Mouse (Mus musculus) thymus, postnatal 10 days (tissue): ENCODE results near the gene Lonrf3.

Source experiments
- DNase-seq, 2 experiments: peaks; one replicate each; pipeline ENCODE4 v3.0.0; 2021; ENCODE audit warnings: low spot score in 2 of 2

Gene Lonrf3

DNA sequence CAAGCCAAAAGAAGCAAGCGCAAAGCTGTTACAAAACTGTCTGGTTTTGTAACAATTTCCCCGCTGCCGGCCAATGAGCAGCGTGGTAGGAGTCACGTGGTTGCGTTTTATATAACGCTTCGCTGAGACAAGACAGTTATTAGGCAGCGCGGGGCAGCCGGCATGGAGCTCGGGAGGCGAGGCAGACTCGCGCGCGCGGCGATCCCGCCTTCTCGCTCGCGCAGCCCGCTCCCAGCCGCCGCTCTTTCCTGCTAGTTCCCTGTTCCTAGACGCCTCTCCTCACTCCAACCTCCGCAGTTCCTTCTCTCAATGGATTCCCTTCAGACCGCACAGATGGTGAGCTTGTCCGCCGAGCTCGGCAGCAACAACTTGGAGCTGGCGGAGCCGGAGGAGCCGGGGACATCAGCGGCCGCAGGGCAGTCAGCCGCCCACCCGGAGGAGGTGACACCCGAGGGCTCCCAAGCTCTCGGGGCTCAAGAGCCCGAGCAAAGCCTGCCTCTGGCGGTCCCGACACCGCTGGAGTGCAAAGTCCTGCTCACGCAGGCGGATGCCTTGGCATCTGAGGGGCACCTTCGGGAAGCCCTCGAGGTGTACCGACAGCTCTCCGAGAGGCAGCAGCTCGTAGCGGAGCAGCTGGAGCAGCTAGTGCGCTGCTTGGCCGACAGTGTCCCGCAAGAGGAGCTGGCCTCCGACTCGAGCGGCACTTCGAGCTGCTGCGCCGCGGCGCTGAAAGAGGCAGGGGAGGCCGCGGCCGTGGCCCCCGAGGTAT is at the start of gene Lonrf3:
Gene Lonrf3 (plus strand): TSS at position 83 of the 769 bp plus-strand sequence.
- DNase-seq = peak; percentile 11 to 27

DNA sequence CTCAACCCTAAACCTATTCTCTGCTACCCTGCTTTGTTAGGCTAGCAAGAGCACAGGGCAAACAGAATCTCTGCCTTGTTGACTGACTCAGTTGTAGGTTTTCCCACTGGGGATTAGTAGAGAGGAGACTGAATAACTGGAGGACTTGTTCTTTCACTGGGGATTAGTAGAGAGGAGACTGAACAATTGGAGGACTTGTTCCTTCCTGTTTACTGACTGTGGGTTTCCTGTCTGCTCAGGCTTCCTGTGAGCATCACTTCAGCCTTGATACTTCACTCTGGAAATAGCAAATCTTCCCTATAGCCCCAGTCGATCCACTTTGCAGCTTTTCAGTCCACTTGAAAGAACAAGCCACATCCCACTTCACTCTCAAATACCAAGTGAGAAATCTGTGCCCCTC is 49.4 kb upstream of the Lonrf3 start:
- DNase-seq = peak in 1 of 2 experiments; percentile 2

DNA sequence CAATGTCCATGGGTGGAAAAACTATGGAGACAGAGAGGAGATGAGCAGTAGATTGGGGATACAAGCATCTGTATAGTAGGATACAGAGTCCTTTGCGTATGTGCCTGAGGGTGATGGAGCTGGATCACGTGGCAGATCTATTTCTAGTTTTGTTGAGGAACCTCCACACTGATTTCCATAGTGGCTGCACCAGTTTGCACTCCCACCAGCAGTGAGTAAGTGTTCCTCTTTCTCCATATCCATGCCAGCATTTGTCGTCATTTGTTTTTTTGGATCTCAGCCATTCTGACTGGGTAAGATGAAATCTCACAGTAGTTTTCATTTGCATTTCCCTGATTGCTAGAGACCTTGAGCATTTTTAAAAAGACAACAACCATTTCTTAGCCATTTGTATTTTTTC is 16.7 kb upstream of the Lonrf3 start:
- no peak for DNase-seq

DNA sequence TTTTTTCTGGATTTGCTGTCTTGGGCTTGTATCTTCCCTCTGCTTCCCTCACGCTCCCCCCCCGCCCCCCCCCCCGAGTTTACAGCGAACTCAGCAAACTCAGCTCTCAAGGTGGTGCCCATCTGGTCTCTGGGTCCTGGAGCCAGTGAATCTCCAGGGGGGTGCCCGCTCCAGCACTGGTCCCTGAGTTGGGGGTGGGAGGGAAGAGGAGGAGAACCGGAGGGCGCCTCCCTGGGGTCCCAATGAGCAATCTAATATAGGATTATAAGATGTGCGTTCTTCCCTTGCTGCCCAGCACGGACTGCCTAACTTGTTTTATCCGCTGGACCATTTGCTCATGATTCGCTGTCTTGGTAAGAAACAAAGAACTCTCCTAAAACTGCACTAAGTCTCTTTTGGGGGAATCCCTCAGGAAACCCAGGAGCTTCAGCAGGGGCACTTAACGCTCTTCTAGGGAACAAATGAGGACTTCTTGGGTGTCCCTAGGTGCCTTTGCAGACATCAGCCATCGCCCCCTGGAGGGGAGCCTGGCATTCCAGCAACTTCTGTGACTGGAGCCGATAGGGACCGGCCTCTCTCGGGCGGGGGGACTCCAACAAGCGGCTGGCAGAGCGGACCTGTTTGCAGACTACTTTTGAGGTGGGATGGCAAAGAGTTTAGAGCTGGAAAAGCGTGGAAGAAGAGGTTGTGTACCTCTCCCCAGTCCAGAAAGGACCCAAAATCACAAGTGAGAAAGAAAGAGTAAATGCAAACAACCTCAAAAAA is 480 bp upstream of the Lonrf3 start:
- DNase-seq = peak in 1 of 2 experiments; percentile 7

DNA sequence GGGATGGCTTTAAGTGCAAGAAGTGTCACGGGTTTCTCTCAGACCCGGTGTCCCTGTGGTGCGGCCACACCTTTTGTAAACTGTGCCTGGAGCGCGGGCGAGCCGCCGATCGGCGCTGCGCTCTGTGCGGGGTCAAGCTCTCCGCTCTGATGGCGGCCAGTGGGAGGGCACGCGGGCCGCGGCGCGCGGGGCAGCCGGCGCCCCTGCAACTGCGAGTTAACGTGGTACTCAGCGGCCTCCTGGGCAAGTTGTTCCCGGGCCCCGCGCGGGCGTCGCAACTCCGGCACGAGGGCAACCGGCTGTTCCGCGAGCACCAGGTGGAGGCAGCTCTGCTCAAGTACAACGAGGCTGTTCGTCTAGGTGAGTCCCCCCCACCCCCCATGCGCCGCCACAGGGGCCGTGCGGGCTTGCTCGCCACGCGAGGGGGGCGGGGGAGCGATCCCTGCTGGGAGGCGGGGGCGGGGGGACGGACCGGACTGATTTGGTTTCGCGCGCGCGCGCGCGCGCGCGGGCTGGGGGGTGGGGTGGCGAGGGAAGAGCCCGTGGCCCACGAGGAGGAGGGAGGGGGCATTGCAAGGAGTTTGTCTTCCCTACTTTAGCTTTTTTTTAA is 992 bp downstream of the Lonrf3 start:
- peak in 1 of 2 experiments; percentile 4 for DNase-seq

DNA sequence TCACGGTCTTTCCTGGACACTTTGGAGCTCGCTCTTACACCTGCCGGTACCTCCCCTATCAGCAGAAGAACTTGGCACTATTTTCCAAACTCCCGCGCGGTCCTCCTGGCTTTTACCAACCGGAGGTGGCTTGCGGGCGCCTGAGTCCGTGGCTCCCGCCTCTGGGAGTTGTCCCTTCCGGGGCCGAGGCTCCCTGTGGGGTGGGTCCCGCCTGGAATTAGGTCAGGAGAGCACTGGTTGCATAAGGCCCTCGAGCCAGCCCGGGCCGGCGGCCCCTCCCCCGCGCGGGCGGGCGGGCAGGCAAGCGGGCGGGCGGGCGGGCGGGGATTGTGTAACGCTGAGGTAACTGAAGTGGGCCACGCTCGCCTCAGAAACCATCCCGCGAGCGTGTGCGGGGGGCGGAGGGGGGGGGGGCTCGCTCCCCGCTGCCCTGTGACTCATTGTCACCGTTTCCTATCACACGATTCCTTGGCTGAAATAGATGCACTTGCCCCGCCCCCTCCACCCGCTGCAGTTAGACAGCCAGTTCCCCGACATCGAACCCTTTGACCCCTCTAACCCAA is 1.8 kb downstream of the Lonrf3 start:
- no peak for DNase-seq

DNA sequence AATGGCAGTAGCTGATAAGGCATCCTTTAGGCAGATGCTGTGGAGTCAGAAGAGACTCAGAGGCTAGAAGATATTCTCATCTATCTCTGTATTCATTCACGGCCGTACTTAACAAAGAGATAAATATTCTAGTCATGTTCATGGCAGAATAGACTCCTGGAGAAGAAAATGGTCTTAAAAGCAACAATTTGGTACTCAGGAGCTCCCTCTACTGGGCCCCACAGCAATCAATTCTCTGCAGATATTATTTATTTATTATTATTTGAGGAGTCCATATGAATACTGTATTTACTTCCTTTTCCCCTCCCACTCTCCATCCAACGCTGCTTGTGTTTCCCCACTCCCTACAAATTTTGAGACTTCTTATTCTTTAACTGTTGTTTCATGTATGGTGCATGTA is 24.3 kb downstream of the Lonrf3 start:
- no peak for DNase-seq

DNA sequence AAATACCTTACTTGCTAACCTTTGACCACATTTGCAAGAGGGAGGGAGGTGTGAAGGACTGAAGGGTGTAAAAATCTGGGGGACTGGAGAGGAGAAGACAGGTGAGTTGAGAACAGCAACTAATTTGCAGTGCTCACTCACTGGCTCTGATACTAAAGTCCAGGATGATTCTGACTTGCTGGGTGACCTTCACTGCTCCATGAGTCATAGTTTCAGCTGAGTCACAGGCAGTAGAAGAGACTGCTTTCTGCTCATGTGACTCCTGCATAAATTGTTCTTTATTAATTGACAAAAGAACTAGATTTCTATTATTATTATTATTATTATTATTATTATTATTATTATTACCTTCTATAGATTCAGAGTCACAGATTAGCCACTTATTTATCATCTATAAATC is 57.2 kb downstream of the Lonrf3 start:
- no peak for DNase-seq

DNA sequence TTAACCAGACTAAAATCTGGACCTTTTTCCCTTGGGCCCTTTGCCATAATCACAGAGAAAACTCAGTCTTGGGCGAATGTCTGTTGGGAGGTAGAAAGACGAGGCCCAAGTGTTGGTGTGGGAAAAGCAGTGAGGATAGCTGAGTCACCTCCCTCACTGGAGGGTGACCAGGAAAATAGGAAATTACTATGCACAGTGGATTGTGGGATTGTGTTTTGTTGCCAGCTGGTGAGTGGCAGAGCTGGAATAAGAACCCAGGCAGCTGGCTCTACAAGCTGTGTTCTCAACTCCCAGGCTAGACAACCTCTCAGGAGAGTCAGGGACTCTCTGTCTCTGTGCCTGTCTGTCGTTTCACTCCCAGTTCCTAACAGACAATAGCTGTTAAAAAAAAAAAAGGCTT is 61.8 kb downstream of the Lonrf3 start:
- no peak for DNase-seq

DNA sequence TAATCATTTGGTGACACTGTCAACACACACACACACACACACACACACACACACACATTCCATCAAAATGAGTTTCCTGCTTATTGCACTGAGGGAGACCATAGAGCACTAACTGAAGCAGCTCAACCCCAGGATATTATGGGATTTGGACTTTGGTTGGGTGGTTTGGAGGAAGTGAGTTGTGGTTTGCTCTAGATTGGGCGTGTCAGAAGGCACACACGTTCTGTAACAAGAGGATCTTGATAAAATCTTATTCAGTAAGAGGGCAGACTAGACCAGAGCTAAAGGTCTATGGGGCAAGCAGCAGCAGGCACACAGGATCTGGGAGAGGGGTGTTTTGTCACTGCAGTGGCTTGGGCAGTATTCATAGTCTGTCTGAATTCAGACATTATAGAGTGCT is 62.4 kb downstream of the Lonrf3 start:
- DNase-seq = no peak

DNA sequence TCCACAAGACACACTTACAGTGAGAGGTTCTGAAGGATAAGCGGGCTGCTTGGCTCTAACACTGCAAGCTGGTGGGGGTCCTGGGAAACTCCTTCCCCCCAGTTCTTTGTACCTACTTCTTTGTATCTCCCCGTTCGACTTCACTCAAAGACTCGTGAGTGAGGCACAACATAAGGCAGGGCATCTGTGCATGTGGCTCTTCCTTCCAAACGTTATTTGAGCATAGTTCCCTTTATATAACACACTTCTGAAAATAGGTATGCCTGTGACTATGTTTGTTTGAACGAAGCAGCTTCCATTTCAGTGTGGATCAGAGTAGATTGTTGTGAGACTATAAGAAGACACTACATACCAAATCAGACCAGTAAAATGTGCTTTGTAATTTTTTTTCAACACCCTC is 64.5 kb downstream of the Lonrf3 start:
- DNase-seq = no peak

DNA sequence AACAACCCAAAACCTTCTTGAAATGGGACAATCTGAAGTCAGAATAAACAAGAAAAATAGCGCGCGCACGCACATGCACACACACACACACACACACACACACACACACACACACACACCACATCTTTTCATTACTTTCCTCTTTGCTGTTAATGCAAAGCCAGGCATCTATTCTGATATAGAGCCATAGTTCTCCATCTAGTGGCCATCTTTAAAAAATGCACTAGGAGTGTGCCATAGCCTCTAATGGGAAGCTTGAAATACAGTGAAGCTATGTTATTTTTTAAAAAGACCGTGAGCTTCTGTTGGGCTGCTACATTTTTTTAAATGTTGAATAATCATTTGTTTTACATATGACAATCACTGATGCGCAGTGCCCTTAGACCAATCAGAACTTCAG is 65.1 kb downstream of the Lonrf3 start:
- DNase-seq = no peak

DNA sequence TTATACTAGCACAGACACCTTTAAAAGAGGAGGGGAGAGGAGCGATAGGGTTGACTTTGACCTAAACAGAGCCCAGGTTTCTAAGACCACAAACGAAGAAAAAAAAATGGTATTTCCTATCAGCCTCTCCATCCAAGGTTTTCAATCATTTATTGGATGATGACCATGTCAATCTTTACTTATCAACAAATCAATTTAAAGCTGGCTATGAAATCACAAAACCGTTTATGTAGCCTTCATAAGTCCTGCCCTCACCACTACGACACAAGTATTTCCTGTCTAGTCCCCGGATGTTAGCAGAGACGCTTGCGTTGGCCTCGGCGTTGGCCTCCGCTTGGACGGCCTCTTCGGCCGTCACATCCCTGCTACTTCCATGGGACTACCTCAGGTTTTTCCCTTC is 72.8 kb downstream of the Lonrf3 start, which contains the start of gene Gm6268:
Gene Gm6268 (plus strand): TSS at position 301 of the 400 bp plus-strand sequence.
- DNase-seq = no peak

DNA sequence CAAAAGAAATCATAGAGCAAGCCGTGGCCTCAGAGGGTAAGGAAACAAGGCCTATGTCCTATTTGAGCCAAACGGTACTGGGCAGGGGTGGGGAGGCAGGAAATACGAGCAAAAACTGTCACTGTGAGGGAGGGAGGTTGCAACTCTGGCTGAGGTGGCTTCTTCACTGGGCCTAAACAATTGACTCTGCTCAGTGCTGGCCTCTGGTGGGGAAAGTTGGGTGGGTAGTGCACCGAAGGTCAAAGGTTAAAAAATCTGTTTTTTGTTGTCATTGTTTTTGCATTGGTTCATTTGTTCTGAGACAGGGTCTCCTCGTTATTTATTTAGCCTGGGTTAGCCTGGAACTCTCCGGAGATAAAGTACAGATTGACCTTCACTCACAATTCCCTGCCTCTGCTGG is 74.2 kb downstream of the Lonrf3 start:
- peak in 1 of 2 experiments; percentile 27 for DNase-seq
